Mouse (Mus musculus) embryonic fibroblast, embryonic 13.5 days (primary cell): ENCODE data around the gene Cpn1.

Experiments
- CTCF ChIP-seq: IDR thresholded peaks from 2 replicates; pipeline ENCODE4 v1.5.1; 2011; ENCODE audit warnings: mild to moderate bottlenecking, control low read depth, low read length, moderate library complexity, borderline replicate concordance; ENCODE audit not compliant: insufficient read depth
- POLR2A ChIP-seq: IDR thresholded peaks from 2 replicates; pipeline ENCODE4 v1.6.1; 2011; ENCODE audit warnings: low read depth, mild to moderate bottlenecking, control low read depth, low read length, moderate library complexity

DNA sequence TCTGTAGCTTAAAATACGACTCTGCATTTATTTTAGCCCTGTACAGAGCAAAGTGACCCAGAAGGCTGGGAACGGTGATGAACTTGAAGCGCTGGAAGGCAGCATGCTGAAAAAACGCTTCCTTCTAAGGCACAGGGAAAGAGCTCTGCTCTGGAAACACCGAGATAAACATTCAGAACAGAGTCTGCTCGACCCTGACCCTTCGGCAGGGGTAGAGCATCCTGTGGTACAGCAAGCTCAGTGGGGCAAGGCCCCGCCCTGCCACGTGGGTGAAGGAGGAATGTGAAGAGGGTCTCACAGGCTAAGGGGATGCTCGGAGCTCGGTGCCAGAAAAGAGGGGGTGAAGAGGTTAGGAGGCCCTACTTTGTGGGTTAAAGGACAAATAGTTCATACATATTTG lies 48.0 kb downstream of the Cpn1 start:
- TF ChIP-seq CTCF (no peak), POLR2A (no peak)
